Mouse (Mus musculus): Measurements from ENCODE around the gene Tnfsf9. TPM values are rescaled to one million over a fixed set of nuclear protein-coding genes. Genes with fewer than 3 reads are reported as not detected.
"Not testable (repeated sequence)": the region's sequence is repeated elsewhere in the genome, so short reads cannot be mapped to it uniquely, and the experiment has no call there.

Tnfsf9 gene
- polyA plus RNA-seq, 1 experiment from 2014 or later = 9.7 TPM

DNA sequence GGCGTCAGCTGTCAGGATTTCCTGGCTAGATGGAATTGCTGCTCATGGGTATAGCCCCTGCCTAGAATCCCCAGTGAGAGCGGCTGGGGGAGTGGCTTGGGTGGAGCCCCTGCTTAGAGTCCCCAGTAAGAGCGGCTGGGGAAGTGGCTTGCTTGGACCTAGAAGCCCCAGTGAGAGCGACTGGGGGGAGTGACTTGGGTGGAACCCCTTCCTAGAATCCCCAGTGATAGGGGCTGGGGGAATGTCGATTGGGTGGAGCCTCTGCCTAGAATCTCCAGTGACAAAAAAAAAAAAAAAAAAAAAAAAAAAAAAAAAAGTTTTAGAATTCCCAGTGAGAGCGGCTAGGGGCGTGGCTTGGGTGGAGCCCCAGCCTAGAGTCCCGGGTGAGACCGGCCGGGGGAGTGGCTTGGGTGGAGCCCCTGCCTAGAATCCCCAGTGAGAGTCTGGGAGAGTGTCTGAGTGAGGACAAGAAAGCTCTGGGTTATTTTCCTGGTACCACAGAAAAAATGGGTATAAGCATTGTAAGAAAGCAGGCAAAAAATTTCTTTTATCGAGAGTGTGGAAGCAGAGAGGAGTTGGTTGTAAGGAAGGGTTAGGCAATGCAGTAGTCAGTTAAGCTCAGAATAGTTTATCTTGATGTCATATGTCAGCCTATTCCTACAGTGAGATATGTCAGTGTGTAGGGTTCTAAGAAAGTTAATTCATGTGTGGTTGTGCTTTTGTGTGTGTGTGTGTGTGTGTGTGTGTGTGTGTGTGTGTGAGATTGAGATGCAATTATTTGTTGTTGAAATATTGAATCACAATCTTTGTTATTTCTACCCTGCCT lies 13.6 kb downstream of the Tnfsf9 start:
- peak; percentile 77 for ATAC-seq
- peak overlapping the region; percentile 22 for H3K4me2 ChIP-seq
- no peaks in the 10 kb centered on the region for H3K9me3 ChIP-seq (replicated peaks)
- 2% methylated on average over 11 of the region's 11 CpGs for WGBS
- no peak overlapping the region for H3K4me3 ChIP-seq
- H3K9ac ChIP-seq = no peak overlapping the region
- no peaks in the 10 kb centered on the region for H3K4me1 ChIP-seq
- peaks cover 4% of the 10 kb centered on the region; the same call in 1 of the 2 replicates for H3K27me3 ChIP-seq
- no peaks in the 10 kb centered on the region for H3K36me3 ChIP-seq (ENCODE audit: poor library complexity, severe bottlenecking)
- no peak overlapping the region for H3K27ac ChIP-seq

DNA sequence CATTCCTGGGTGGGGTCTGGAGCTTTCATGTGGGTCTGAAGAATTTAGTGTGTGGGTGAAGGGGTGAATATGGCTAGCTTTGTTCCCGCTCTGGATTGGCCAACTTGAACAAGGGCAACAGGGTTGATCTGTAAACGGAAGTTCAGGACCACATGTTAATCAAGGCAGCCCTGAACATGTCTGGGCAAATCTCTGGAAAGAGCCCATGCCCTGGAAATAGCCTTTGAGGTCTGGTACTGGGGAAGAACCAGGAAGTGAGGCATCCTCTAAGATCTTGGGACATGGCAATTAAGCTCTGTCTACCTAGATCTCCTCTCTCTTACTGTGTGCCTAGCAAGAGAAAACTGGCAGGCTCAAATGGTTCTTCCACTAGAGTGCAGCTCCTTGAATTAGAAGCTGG lies 16.7 kb downstream of the Tnfsf9 start:
- no peak overlapping the region for H3K27ac ChIP-seq
- peaks cover 3% of the 10 kb centered on the region; the same call in 1 of the 2 replicates for H3K27me3 ChIP-seq
- WGBS = 94% methylated on average over 2 of the region's 2 CpGs
- H3K9me3 ChIP-seq (replicated peaks) = no peaks in the 10 kb centered on the region
- H3K9ac ChIP-seq = no peak overlapping the region
- H3K4me3 ChIP-seq = no peak overlapping the region
- no peaks in the 10 kb centered on the region for H3K4me1 ChIP-seq
- no peak for ATAC-seq
- no peaks in the 10 kb centered on the region for H3K36me3 ChIP-seq (ENCODE audit: poor library complexity, severe bottlenecking)
- H3K4me2 ChIP-seq = no peak overlapping the region

DNA sequence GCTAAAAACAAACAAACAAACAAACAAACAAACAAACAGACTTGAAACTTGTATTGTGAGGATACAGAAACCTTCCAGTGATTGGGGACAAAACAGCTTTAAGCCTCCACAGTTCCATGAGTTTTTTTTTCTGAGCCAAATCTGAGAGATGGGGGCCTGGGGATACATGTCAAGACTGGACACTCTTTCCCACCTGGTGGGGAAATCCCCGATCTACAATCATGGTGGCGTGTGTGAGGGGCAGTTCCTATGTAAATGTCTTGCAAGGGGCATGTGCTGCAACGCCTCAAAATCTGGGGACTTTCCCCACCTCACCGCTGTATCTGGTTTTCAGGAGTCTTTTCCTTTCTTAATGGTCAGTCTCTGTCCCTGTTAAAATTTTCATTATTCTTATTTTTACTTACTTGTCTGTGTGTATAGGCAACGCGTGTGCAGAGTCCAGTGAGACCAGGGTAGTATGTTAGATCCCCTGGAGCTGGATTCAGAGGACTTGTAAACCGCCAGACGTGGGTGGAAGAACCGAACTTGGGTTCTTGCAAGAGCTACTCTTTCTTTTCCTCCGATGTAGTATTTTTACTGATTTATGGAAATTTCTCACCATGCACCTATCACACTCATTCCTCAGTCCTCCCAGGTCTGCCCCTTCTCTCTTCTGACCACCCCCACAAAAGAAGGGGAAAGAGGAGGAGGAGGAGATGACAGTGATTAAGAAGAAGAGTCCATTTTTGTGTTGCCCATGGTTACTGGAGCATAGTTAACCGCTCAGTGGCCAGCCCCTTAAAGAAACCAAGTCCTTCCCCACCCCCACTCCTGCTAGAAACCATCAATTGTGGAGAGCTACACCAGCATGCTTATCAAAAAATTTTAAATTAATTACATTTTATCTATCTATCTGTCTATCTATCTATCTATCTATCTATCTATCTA lies 18.3 kb downstream of the Tnfsf9 start:
- 90% methylated on average over 11 of the region's 11 CpGs for WGBS

DNA sequence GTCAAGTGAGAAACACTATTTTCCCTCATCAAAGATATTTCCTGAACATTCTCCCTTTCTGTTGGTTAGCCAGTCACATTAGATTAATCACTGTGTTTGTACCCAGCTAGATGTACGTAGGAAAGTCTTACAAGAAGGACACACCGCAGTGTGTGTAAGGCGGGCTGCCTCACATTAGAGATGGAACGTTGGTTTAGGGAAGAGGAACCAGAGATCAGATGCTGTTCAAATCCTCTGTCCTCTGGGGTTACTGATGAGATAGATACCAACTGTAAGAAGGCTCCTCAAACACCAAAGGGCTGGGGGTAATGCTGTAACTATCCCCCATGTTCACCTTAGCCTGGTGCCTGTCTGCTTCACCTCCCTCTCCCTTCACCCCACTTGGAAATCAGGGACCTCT lies 19.7 kb downstream of the Tnfsf9 start:
- Histone ChIP-seq H3K4me3 (no peak overlapping the region), H3K4me2 (no peak overlapping the region), H3K4me1 (no peaks in the 10 kb centered on the region), H3K9ac (no peak overlapping the region), H3K36me3 (ENCODE audit: poor library complexity, severe bottlenecking) (no peaks in the 10 kb centered on the region), H3K9me3 (replicated peaks) (no peaks in the 10 kb centered on the region), H3K27me3 (no peaks in the 10 kb centered on the region), H3K27ac (no peak overlapping the region)
- ATAC-seq = no peak
- WGBS = 93% methylated on average over 4 of the region's 4 CpGs

More for the DNA sequence above, 18.3 kb downstream of the Tnfsf9 start:
- no peaks in the 10 kb centered on the region for H3K9me3 ChIP-seq (replicated peaks)
- no peak overlapping the region for H3K9ac ChIP-seq
- H3K4me1 ChIP-seq = no peaks in the 10 kb centered on the region
- no peaks in the 10 kb centered on the region for H3K27me3 ChIP-seq
- no peak for ATAC-seq
- no peaks in the 10 kb centered on the region for H3K36me3 ChIP-seq (ENCODE audit: poor library complexity, severe bottlenecking)
- H3K4me3 ChIP-seq = no peak overlapping the region
- no peak overlapping the region for H3K4me2 ChIP-seq
- H3K27ac ChIP-seq = no peak overlapping the region

DNA sequence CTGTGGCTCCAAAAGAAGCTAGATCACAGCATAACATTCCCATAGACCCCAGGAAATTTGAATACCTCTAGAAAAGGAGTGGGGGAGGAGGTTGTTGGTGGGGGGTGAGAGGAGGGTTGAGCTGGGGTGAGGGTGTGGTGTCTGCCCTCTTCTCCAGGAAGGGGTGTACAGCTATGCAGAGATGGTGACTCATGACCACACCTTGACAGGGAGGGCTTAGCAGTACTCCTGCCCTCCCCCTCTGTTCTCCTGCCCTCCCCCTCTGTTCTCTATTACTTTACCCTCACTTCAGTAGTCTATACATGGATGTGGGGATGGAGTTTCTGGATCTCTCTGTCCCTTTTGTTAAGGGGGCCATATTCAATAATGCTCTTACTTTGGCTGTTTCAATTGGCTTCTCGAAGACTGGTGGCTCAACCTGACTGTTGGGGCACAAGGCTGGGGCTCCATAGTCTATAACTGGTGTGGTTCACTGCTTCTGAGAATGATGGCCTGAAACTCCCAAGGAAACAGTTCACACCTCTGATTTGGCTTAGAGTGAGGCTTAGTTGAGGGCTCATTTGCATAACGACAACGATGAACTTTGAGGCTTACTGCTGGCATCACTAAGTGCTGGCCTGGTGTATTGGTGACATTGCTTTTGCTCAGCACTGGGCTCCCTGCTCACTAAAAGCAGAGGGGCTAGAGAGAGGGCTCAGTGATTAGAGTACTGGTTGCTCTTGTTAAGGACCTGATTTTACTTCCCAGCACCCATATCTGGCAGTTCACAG lies 20.9 kb downstream of the Tnfsf9 start:
- no peaks in the 10 kb centered on the region for H3K4me1 ChIP-seq
- ATAC-seq = no peak
- H3K27me3 ChIP-seq = no peaks in the 10 kb centered on the region
- WGBS = 56% methylated on average over 3 of the region's 3 CpGs
- no peak overlapping the region for H3K4me2 ChIP-seq
- no peaks in the 10 kb centered on the region for H3K9me3 ChIP-seq (replicated peaks)
- H3K9ac ChIP-seq = no peak overlapping the region
- H3K36me3 ChIP-seq (ENCODE audit: poor library complexity, severe bottlenecking) = no peaks in the 10 kb centered on the region
- no peak overlapping the region for H3K4me3 ChIP-seq
- H3K27ac ChIP-seq = no peak overlapping the region

DNA sequence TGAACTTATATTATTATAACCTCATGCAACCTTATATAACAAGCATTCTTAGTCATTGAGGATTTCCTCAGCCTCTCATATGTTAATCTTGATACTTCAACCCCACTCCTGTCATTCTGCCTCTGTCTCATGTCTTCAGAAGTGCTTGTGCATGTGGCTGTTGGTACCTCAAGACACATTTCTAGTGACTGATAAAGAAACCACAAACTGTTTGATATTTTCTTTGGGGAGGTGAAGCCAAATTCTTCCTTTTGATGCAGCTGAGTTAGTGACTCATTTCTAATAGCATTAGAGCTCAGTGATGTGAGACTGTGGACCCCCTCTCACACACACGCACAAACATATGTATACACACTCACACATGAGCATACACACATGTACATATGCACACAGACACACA lies 26.7 kb downstream of the Tnfsf9 start:
- no peak overlapping the region for H3K27ac ChIP-seq
- no peak for ATAC-seq
- H3K4me3 ChIP-seq = no peak overlapping the region
- no peaks in the 10 kb centered on the region for H3K36me3 ChIP-seq (ENCODE audit: poor library complexity, severe bottlenecking)
- no peaks in the 10 kb centered on the region for H3K27me3 ChIP-seq
- WGBS = 84% methylated on average over 1 of the region's 1 CpGs
- H3K9me3 ChIP-seq (replicated peaks) = no peaks in the 10 kb centered on the region
- no peak overlapping the region for H3K4me2 ChIP-seq
- no peaks in the 10 kb centered on the region for H3K4me1 ChIP-seq
- no peak overlapping the region for H3K9ac ChIP-seq

DNA sequence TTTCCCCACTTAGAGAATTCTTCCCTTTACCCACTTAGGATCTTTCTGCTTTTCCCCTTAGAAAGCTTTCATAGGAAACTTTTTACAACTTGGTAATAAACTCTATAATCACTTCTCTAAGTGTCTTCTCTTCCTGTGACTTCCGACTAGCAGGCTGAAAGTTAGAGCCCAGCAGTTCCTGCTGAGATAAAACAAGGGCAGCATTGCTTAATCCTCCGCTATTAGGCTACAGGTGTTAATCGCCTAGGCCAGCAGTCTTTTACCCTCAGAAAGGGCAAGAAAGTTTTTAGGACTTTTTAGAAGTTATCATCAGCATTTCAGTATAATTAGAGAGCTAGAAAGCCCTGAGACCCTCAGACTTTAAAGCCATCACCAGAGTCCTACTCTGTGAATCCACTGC lies 28.9 kb downstream of the Tnfsf9 start:
- not testable (repeated sequence) for H3K27me3 ChIP-seq; H3K4me3 ChIP-seq; ATAC-seq; H3K36me3 ChIP-seq (ENCODE audit: poor library complexity, severe bottlenecking); H3K4me1 ChIP-seq; H3K9me3 ChIP-seq (replicated peaks); H3K4me2 ChIP-seq; H3K9ac ChIP-seq; H3K27ac ChIP-seq
- WGBS = 29% methylated on average over 3 of the region's 3 CpGs

DNA sequence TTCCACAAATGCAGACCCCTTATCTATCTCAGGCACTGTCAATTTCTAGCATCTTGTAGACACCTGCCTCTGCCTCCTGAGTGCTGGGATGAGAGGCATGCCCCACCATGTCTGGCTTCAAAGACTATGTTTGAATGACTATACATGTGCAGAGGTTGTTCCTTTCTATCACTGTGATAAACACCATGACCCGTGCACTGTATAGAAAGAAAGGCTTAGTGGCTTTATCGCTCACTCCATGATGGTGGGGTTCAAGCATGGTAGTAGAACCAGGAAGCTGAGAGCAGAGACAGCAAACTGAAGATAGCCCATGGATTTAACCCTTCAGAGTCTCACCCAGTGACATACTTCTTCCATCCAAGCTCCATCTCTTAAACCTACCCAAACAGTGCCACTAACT lies 29.6 kb downstream of the Tnfsf9 start:
- no peak overlapping the region for H3K27ac ChIP-seq
- WGBS = 85% methylated on average over 2 of the region's 2 CpGs
- no peaks in the 10 kb centered on the region for H3K4me1 ChIP-seq
- no peak overlapping the region for H3K4me2 ChIP-seq
- no peak for ATAC-seq
- no peak overlapping the region for H3K4me3 ChIP-seq
- H3K27me3 ChIP-seq = no peaks in the 10 kb centered on the region
- H3K36me3 ChIP-seq (ENCODE audit: poor library complexity, severe bottlenecking) = no peaks in the 10 kb centered on the region
- H3K9me3 ChIP-seq (replicated peaks) = no peaks in the 10 kb centered on the region
- H3K9ac ChIP-seq = no peak overlapping the region

DNA sequence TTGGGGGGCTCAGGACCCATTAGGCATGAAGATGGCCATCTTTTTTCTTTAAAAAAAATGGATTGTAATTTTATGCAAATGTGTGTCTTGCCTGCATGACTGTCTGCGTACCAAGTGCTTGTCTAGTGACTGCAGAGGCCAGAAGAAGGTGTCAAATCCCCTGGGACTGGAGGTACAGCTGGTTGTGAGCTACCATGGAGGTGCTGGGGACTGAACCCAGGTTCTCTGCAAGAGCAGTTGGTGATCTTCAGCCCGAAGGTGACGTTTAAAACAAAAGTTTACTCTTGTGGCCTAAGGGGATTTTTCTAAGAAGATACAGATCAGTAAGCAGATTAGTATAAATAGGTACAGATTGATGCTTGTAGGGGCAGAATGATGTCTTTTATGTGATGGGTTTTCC lies 30.5 kb downstream of the Tnfsf9 start:
- no peak for ATAC-seq
- Histone ChIP-seq H3K27ac (no peak overlapping the region), H3K9me3 (replicated peaks) (no peaks in the 10 kb centered on the region), H3K27me3 (no peaks in the 10 kb centered on the region), H3K4me3 (no peak overlapping the region), H3K36me3 (ENCODE audit: poor library complexity, severe bottlenecking) (no peaks in the 10 kb centered on the region), H3K4me2 (no peak overlapping the region), H3K9ac (no peak overlapping the region), H3K4me1 (no peaks in the 10 kb centered on the region)
- WGBS = 82% methylated on average over 3 of the region's 3 CpGs

DNA sequence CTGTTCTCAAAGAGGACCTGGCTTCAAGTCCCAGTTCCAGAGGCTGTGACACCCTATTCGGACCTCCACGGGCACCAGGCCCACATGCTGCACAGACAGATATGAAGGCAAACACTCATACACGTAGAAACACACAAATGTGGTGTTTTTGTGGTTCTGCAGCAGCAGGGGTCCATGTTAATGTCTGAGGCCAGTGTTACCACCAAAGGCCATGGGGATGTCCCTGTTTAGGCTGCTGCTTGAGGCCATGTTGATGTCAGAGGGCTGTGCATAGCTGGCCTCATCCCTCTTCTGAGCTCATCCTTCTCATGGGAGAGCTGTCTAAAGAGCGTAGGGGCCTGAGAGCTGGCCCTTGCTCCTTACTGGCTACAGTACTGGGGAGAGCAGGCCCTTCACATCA lies 33.6 kb downstream of the Tnfsf9 start:
- Histone ChIP-seq H3K4me1 (no peaks in the 10 kb centered on the region), H3K9me3 (replicated peaks) (no peaks in the 10 kb centered on the region), H3K36me3 (ENCODE audit: poor library complexity, severe bottlenecking) (no peaks in the 10 kb centered on the region), H3K27me3 (no peaks in the 10 kb centered on the region), H3K4me2 (no peak overlapping the region), H3K4me3 (no peak overlapping the region), H3K27ac (no peak overlapping the region), H3K9ac (no peak overlapping the region)
- WGBS = 89% methylated on average over 4 of the region's 4 CpGs
- ATAC-seq = no peak

DNA sequence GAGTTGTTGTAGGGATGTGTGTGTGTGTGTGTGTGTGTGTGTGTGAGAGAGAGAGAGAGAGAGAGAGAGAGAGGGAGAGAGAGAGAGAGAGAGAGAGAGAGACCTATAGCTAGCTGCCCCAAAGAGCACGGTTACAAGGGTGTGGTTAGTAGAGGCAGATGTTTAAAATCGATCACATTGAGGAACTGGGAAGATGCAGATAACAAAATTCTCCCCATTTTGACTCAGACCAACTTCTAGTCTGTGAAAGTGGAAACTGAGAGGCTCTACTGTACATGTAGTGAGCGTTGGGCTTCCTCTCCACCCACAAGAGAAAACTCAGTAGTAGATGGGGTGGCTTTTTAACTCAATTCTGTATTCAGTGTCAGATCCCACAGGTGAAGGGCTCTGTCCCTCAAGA lies 34.6 kb downstream of the Tnfsf9 start:
- no peak overlapping the region for H3K27ac ChIP-seq
- H3K27me3 ChIP-seq = no peaks in the 10 kb centered on the region
- H3K4me3 ChIP-seq = no peak overlapping the region
- 91% methylated on average over 3 of the region's 3 CpGs for WGBS
- no peaks in the 10 kb centered on the region for H3K4me1 ChIP-seq
- no peaks in the 10 kb centered on the region for H3K36me3 ChIP-seq (ENCODE audit: poor library complexity, severe bottlenecking)
- no peak for ATAC-seq
- no peaks in the 10 kb centered on the region for H3K9me3 ChIP-seq (replicated peaks)
- H3K9ac ChIP-seq = no peak overlapping the region
- no peak overlapping the region for H3K4me2 ChIP-seq

DNA sequence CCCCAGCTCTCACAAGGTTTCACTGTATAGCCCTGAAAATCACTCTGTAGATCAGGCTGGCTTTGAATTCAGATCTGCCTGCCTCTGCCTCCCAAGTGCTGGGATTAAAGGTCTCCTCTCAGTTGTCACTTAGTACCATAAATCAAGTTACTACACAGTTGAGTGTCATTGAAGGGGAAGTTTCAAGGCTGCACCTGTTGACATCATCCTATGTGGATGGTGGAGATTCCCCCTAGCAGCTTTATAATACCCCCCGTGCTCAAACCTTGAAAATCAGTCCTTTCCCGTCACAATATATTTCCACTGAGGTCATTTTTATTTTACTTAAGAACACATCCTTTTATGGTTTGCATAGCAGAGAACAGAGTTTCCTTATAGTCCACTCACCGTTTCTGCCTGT lies 38.6 kb downstream of the Tnfsf9 start:
- Histone ChIP-seq H3K9me3 (replicated peaks) (no peaks in the 10 kb centered on the region), H3K4me2 (no peak overlapping the region), H3K27ac (no peak overlapping the region), H3K4me1 (no peaks in the 10 kb centered on the region), H3K9ac (no peak overlapping the region), H3K4me3 (no peak overlapping the region), H3K27me3 (peaks cover 23% of the 10 kb centered on the region), H3K36me3 (ENCODE audit: poor library complexity, severe bottlenecking) (no peaks in the 10 kb centered on the region)
- no peak for ATAC-seq
- 89% methylated on average over 3 of the region's 3 CpGs for WGBS
